Mouse (Mus musculus) left cerebral cortex, adult 11 months (tissue): ENCODE results near the gene Cdkal1.

Experiments
- DNase-seq: peaks from one replicate; pipeline ENCODE4 v3.0.0; 2022; ENCODE audit warnings: low spot score

The Cdkal1 gene

GRCm38 (mm10) chr13:29766377-29766776 lies 89.1 kb downstream of the Cdkal1 start:
- peak; percentile 8 for DNase-seq

GRCm38 (mm10) chr13:29765296-29765695 lies 90.2 kb downstream of the Cdkal1 start:
- no peak for DNase-seq

- no peak for DNase-seq
Measured at GRCm38 (mm10) chr13:29759691-29760467, 95.6 kb downstream of the Cdkal1 start.

- no peak for DNase-seq
Measured at GRCm38 (mm10) chr13:29756052-29756451, 99.4 kb downstream of the Cdkal1 start.

GRCm38 (mm10) chr13:29753254-29753653 lies 102.2 kb downstream of the Cdkal1 start:
- no peak for DNase-seq

GRCm38 (mm10) chr13:29752061-29752460 lies 103.4 kb downstream of the Cdkal1 start:
- no peak for DNase-seq

GRCm38 (mm10) chr13:29751201-29751600 lies 104.3 kb downstream of the Cdkal1 start:
- no peak for DNase-seq

- no peak for DNase-seq
Measured at GRCm38 (mm10) chr13:29747347-29747647, 108.2 kb downstream of the Cdkal1 start.

GRCm38 (mm10) chr13:29746501-29747346 lies 108.8 kb downstream of the Cdkal1 start:
- DNase-seq = no peak

- no peak for DNase-seq
Measured at GRCm38 (mm10) chr13:29745073-29745472, 110.4 kb downstream of the Cdkal1 start.

GRCm38 (mm10) chr13:29744188-29744587 lies 111.3 kb downstream of the Cdkal1 start:
- DNase-seq = no peak

- DNase-seq = no peak
Measured at GRCm38 (mm10) chr13:29743761-29744160, 111.7 kb downstream of the Cdkal1 start.

GRCm38 (mm10) chr13:29737675-29738461 lies 117.6 kb downstream of the Cdkal1 start:
- DNase-seq = no peak

- no peak for DNase-seq
Measured at GRCm38 (mm10) chr13:29734496-29734895, 121.0 kb downstream of the Cdkal1 start.

GRCm38 (mm10) chr13:29726154-29726825 lies 129.2 kb downstream of the Cdkal1 start:
- DNase-seq = no peak

- no peak for DNase-seq
Measured at GRCm38 (mm10) chr13:29724855-29725254, 130.6 kb downstream of the Cdkal1 start.

- no peak for DNase-seq
Measured at GRCm38 (mm10) chr13:29723150-29723549, 132.3 kb downstream of the Cdkal1 start.

- no peak for DNase-seq
Measured at GRCm38 (mm10) chr13:29721206-29721605, 134.3 kb downstream of the Cdkal1 start.

- DNase-seq = no peak
Measured at GRCm38 (mm10) chr13:29716550-29716949, 138.9 kb downstream of the Cdkal1 start.

- no peak for DNase-seq
Measured at GRCm38 (mm10) chr13:29715241-29715841, 140.1 kb downstream of the Cdkal1 start.

- DNase-seq = no peak
Measured at GRCm38 (mm10) chr13:29707620-29708019, 147.9 kb downstream of the Cdkal1 start.

- no peak for DNase-seq
Measured at GRCm38 (mm10) chr13:29701400-29701799, 154.1 kb downstream of the Cdkal1 start.
